Mouse (Mus musculus) layer of hippocampus, postnatal 36 days (tissue): ENCODE results near the gene Pax4. TPM values are rescaled to one million over a fixed set of nuclear protein-coding genes. Genes with fewer than 3 reads are reported as not detected.

Experiments
- DNase-seq, 2 experiments: peaks; one replicate each; pipeline ENCODE4 v3.0.0; 2022
- total RNA-seq, 2 experiments: library from RNA; stranded (reverse); gene quantifications; 2 replicates each; pipeline ENCODE4 v1.2.3; 2021

Gene Pax4
- total RNA-seq, 2 experiments from 2014 or later = not detected

DNA sequence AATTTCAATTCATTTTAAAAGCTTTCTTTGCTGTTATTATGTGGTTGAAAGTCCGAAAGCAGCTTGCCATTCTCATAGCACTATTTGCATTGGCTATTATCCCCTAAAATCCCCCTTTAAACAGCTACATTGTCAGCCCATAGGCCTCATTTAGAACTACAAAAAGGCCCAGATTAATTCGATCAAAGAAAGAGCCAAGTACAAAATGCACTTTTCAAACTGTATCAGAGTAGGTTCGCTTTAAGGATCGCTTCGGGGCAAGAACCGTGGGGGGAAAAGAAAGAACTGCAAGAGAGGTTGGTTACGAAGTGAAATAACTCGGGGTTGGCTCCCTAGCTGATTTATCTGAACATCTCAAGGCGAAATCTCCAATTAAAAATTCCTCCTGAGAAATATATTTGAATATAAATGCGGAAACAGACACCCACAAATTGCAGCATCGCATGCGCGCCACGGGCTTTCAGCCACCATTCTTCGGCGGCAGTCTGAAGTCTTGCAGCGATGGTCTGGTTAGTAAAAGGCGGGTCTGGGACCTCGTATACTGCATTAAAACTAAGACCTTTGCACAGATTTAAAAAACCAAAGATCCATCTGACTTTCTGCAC lies 52.2 kb downstream of the Pax4 start:
- peak; percentile 28 to 37 for DNase-seq

DNA sequence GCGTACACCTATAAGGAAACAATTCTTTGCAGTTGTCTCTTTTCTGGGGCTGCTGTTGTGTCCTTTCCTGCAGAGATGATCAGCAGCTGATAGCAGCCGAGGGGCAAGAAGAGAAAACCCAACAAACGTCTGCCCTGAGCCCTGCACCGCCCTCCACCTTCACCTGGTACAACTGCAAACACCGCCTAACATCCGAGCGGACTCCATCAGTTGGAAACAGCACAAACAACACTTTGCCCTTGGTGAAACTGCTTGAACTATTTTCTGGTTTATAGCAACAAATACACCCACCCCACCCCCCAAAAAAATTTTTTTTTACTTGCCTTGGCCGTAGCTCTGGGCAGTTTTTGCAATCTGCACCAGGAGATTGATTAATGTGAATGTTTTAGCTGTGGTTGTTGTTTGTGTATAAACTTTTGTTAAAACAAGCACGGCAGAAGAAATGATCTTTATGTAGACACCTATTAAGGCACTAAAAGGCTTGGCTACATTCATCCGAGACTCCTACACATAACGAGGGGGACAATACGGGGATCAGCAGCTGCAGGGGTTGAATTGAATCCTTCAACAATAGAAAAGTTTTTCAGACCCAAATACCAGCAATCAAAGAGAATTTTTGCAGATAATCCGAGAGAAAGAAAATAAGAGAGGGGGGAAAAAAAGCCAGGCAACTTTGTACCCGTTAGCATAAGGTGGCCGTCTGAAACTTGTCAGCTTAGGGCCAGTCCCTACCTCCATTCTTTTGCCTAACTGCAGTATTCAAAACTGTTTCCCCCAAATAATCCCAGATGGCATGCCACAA lies 52.9 kb downstream of the Pax4 start:
- DNase-seq = no peak

Other genes with a start within 250 kb of the Pax4 start
- 10 to 100 TPM; 25.5 to 30.4 TPM for gene Zfp800, start 51.3 kb downstream of the Pax4 start, total RNA-seq
- 100 to 1,000 TPM; 272 to 305 TPM for gene Arf5, start 25.8 kb downstream of the Pax4 start, total RNA-seq
- under 1 TPM in 1 of 2 experiments, not detected in 1; 0.17 TPM for gene Fscn3, start 21.6 kb downstream of the Pax4 start, total RNA-seq
- 10 to 100 TPM; 17.9 to 20.1 TPM for gene Gcc1, start 21.0 kb downstream of the Pax4 start, total RNA-seq
- gene Snd1, start 25.8 kb upstream of the Pax4 start, total RNA-seq = 100 to 1,000 TPM; 107 to 114 TPM